Mouse (Mus musculus): ENCODE data around the gene Kazn. TPM values are rescaled to one million over a fixed set of nuclear protein-coding genes. Genes with fewer than 3 reads are reported as not detected.

Gene Kazn
- polyA plus RNA-seq, 1 experiment from 2014 or later, result 19.1 TPM

- WGBS, result 77% methylated on average over 2 of the region's 2 CpGs
Measured at GRCm38 (mm10) chr4:142150086-142150485, 89.1 kb downstream of the Kazn start.

DNA sequence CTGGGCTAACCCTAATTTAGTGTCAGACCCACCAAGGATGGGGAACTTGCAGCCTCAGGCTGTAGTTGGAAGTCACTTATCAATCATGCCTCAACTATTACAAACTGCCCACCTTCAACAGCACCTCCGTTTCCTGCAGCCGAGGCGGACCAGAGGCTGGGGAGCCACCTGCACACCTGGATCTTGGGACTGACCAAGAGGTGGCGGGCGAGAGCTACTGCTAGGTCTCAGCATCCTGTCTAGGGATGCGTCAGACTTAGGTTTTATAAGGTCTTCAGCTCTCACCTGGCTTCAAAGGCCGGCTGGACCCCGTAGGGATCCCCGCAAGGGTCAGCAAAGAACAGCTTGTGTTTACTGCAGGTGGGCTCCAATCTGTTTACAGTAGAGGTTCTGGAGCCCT is 90.0 kb downstream of the Kazn start:
- no peak overlapping the region for H3K4me3 ChIP-seq
- H3K36me3 ChIP-seq, result peaks cover 46% of the 10 kb centered on the region
- H3K9me3 ChIP-seq, result no peaks in the 10 kb centered on the region
- H3K4me2 ChIP-seq, result no peak overlapping the region
- H3K9ac ChIP-seq, result no peak overlapping the region
- peaks cover 6% of the 10 kb centered on the region for H3K4me1 ChIP-seq (replicated peaks)
- H3K27ac ChIP-seq, result no peak overlapping the region
- 71% methylated on average over 9 of the region's 9 CpGs for WGBS
- ATAC-seq (ENCODE audit: low FRiP score), result no peak
- no peaks in the 10 kb centered on the region for H3K27me3 ChIP-seq

More at GRCm38 (mm10) chr4:142150086-142150485, 89.1 kb downstream of the Kazn start:
- H3K36me3 ChIP-seq, result peaks cover 37% of the 10 kb centered on the region
- H3K9ac ChIP-seq, result no peak overlapping the region
- no peak overlapping the region for H3K4me2 ChIP-seq
- H3K9me3 ChIP-seq, result no peaks in the 10 kb centered on the region
- H3K4me3 ChIP-seq, result no peak overlapping the region
- ATAC-seq (ENCODE audit: low FRiP score), result no peak
- no peaks in the 10 kb centered on the region for H3K27me3 ChIP-seq
- peaks cover 9% of the 10 kb centered on the region for H3K4me1 ChIP-seq (replicated peaks)
- H3K27ac ChIP-seq, result no peak overlapping the region

DNA sequence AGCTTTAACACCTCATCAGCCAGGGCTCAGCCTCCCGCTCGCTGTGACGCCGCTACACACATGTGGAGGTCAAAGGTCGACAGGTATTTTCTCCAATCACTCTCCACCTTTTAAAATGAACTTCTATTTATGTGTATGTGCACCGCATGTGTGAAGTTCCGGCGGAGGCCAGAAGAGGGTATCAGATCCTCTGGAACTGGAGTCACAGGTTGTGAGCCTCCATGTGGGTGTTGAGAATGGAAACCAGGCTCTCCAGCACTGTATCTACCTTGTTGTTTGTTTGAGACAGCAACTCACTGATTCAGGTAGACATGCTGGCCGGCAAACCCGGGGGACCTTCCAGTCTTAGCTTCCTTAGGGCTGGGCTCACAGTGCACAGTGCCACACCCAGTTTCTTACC is 91.5 kb downstream of the Kazn start:
- peaks cover 56% of the 10 kb centered on the region for H3K36me3 ChIP-seq
- H3K9ac ChIP-seq, result no peak overlapping the region
- H3K9me3 ChIP-seq, result no peaks in the 10 kb centered on the region
- WGBS, result 97% methylated on average over 10 of the region's 10 CpGs
- no peak overlapping the region for H3K4me3 ChIP-seq
- no peak overlapping the region for H3K27ac ChIP-seq
- ATAC-seq (ENCODE audit: low FRiP score), result no peak
- no peaks in the 10 kb centered on the region for H3K4me1 ChIP-seq (replicated peaks)
- no peaks in the 10 kb centered on the region for H3K27me3 ChIP-seq
- no peak overlapping the region for H3K4me2 ChIP-seq

DNA sequence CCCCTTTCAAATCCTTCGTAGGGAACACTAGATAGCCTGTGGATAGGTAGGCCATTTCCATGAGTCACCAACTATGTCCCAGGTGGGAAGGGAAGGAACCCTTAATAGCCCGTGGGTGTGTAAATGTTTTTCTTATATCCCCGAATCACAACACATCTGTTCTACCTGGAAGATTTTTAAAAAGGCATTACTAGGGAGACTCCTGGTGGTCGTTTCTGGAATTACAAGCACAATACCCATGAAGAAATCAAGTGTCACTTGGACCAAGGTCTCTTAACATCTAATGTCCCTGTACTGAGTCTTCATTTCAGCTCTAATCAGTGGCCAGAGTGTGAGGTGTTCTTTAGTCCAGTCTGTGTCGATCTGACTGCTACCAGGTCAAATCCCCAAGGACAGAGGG is 95.1 kb downstream of the Kazn start:
- Histone ChIP-seq H3K27ac (no peak overlapping the region), H3K4me3 (no peak overlapping the region), H3K4me2 (no peak overlapping the region), H3K4me1 (replicated peaks) (no peaks in the 10 kb centered on the region), H3K9me3 (no peaks in the 10 kb centered on the region), H3K9ac (no peak overlapping the region), H3K27me3 (no peaks in the 10 kb centered on the region), H3K36me3 (peaks cover 69% of the 10 kb centered on the region)
- no peak for ATAC-seq (ENCODE audit: low FRiP score)
- WGBS, result 49% methylated on average over 5 of the region's 5 CpGs

DNA sequence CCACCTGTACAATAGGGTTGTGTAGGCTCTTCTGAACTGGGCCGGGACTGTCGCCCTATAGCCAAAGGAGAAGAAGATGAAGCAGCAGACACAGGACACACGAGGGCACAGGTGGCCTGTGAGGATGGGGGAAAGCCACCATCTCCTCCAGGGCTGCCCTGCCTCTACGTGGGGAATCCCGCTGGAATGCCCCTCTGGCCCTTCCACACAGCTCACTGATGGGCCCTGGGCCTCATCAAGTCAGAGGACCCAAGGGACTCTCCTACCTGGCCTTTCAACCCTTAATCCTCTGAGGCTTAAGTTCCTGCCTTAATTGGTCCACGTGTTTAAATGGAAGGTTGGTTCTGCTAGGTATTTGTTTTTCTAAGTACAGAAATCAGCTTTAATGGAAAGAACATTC is 95.9 kb downstream of the Kazn start:
- Histone ChIP-seq H3K4me1 (replicated peaks) (peaks cover 7% of the 10 kb centered on the region), H3K27ac (no peak overlapping the region), H3K36me3 (peaks cover 63% of the 10 kb centered on the region), H3K9me3 (no peaks in the 10 kb centered on the region), H3K4me3 (no peak overlapping the region), H3K4me2 (no peak overlapping the region), H3K9ac (no peak overlapping the region), H3K27me3 (no peaks in the 10 kb centered on the region)
- WGBS, result 82% methylated on average over 6 of the region's 6 CpGs
- ATAC-seq (ENCODE audit: low FRiP score), result no peak

- Histone ChIP-seq H3K27me3 (no peaks in the 10 kb centered on the region), H3K4me1 (replicated peaks) (peaks cover 10% of the 10 kb centered on the region), H3K27ac (no peak overlapping the region), H3K9ac (no peak overlapping the region), H3K4me2 (no peak overlapping the region), H3K4me3 (no peak overlapping the region), H3K9me3 (no peaks in the 10 kb centered on the region), H3K36me3 (peaks cover 29% of the 10 kb centered on the region)
- 79% methylated on average over 5 of the region's 5 CpGs for WGBS
- no peak for ATAC-seq (ENCODE audit: low FRiP score)
Measured at GRCm38 (mm10) chr4:142139729-142140128, 99.5 kb downstream of the Kazn start.

DNA sequence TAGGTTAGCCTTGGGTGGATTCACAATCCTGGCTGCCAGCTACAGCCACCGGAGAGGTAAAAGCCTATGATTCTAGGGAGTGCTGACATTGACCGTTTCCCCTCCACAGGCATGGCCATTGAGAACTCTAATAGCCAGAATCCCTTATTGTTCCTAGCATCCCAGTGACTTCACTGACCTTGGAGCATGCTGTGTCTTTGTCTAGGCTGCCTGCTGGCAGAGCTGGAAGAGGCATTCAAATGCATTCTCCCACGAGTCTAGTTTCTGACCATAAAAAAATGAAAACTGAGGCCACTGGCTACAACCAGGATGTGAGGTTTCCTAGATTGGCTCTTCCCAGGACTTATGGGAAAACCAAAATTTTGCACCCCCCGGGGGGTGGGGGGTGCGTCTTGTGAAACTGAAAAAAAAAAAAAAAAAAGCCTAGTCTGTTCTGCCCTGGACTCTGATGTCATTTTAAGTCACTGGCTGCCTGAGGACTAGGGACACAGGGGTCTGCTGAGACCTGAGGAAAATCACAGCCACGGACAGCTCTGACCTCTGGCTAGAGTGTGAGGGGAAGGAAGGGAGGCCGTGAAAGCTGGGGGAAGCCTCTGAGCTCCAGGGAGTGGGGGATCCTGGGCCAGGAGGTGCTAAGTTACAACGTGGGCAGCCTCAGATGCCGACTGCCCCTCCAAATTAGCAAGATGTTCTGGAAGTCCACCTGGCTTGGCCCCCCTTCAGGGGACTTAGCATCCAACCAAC is 100.7 kb downstream of the Kazn start:
- peak; percentile 27; the same call in 1 of the 2 replicates for ATAC-seq (ENCODE audit: low FRiP score)
- H3K4me2 ChIP-seq, result no peak overlapping the region
- no peaks in the 10 kb centered on the region for H3K27me3 ChIP-seq
- peaks cover 20% of the 10 kb centered on the region for H3K36me3 ChIP-seq
- H3K27ac ChIP-seq, result peak overlapping the region; percentile 50
- no peak overlapping the region for H3K4me3 ChIP-seq
- 9% methylated on average over 9 of the region's 9 CpGs for WGBS
- peak overlapping the region; percentile 35 for H3K9ac ChIP-seq
- no peaks in the 10 kb centered on the region for H3K9me3 ChIP-seq
- H3K4me1 ChIP-seq (replicated peaks), result peaks cover 10% of the 10 kb centered on the region

GRCm38 (mm10) chr4:142136766-142137503 is 102.3 kb downstream of the Kazn start:
- peaks cover 10% of the 10 kb centered on the region for H3K4me1 ChIP-seq (replicated peaks)
- 83% methylated on average over 10 of the region's 10 CpGs for WGBS
- 0 out of 2 replicates have a peak, but pooled peaks have one; percentile 11 for ATAC-seq (ENCODE audit: low FRiP score)

GRCm38 (mm10) chr4:142135515-142135914 is 103.7 kb downstream of the Kazn start:
- H3K4me3 ChIP-seq, result no peak overlapping the region
- peaks cover 14% of the 10 kb centered on the region for H3K4me1 ChIP-seq (replicated peaks)
- H3K27me3 ChIP-seq, result no peaks in the 10 kb centered on the region
- no peak overlapping the region for H3K9ac ChIP-seq
- H3K4me2 ChIP-seq, result no peak overlapping the region
- no peaks in the 10 kb centered on the region for H3K36me3 ChIP-seq
- H3K9me3 ChIP-seq, result no peaks in the 10 kb centered on the region
- no peak overlapping the region for H3K27ac ChIP-seq
- no peak for ATAC-seq (ENCODE audit: low FRiP score)
- WGBS, result 91% methylated on average over 2 of the region's 2 CpGs

More at GRCm38 (mm10) chr4:142136766-142137503, 102.3 kb downstream of the Kazn start:
- H3K9ac ChIP-seq, result no peak overlapping the region
- no peaks in the 10 kb centered on the region for H3K27me3 ChIP-seq
- H3K9me3 ChIP-seq, result no peaks in the 10 kb centered on the region
- H3K27ac ChIP-seq, result no peak overlapping the region
- no peak overlapping the region for H3K4me2 ChIP-seq
- H3K36me3 ChIP-seq, result peaks cover 8% of the 10 kb centered on the region
- H3K4me3 ChIP-seq, result no peak overlapping the region

GRCm38 (mm10) chr4:142130162-142130561 is 109.0 kb downstream of the Kazn start:
- H3K27ac ChIP-seq, result peak overlapping the region; percentile 42
- H3K27me3 ChIP-seq, result no peaks in the 10 kb centered on the region
- H3K9ac ChIP-seq, result no peak overlapping the region
- ATAC-seq (ENCODE audit: low FRiP score), result no peak
- H3K9me3 ChIP-seq, result no peaks in the 10 kb centered on the region
- peaks cover 10% of the 10 kb centered on the region for H3K4me1 ChIP-seq (replicated peaks)
- 55% methylated on average over 5 of the region's 5 CpGs for WGBS
- no peak overlapping the region for H3K4me3 ChIP-seq
- no peaks in the 10 kb centered on the region for H3K36me3 ChIP-seq
- no peak overlapping the region for H3K4me2 ChIP-seq

DNA sequence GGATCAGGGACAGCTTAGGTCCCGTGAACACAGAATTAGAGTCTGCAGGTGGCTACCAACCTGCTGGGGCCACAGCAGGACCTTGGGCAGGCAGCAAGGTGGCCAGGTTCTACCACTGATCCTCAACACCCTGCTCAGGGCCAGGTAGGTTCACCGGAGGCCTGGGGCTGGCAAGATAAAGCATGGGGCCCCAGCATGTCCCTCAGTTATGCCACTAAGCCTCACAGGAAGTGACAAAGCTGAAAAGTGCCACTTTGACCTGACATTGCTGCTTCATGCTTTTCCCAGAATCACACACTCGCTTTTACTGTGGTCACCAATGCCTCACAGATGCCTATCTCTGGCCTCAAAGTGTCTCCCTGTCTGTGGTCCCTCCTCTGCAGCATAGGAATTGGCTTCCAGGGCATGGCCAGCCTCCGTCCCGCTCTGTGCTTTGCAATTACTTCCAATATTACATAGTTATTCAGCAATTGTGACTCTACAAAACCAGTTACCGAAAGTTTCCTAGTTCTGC is 111.9 kb downstream of the Kazn start:
- no peak overlapping the region for H3K27ac ChIP-seq

DNA sequence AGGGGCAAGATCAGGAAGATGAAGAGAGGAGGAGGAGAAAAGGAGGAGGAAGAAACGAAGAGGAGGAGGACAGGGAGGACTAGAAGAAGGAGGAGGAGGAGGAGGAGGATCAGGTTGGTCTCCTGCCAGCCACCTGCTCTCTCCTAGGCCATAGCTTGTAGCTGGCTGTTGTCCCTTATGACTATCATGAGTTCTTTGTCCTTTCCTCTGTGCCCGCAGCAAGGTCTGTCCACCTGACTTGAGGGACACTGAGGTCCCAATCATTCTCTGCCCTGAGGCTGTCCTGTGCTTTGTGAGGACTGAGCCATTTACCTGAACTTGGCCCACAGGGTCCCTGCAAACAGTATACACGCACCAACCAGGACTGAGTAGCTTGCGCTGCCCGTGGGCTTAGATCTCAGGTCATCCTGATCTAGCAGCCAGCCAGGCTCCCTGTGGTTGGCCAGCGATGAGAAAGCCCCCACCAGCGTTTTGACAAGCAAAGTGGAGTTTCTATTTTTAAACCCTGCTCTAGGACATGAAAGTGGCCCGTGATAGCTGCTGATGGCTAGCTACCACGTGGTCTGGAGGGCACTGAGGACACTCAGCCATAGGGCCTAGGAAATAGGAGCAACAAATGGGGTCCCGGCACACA is 112.4 kb downstream of the Kazn start:
- Histone ChIP-seq H3K36me3 (no peaks in the 10 kb centered on the region), H3K27me3 (no peaks in the 10 kb centered on the region), H3K27ac (no peak overlapping the region), H3K9me3 (no peaks in the 10 kb centered on the region), H3K9ac (no peak overlapping the region), H3K4me1 (replicated peaks) (peaks cover 10% of the 10 kb centered on the region), H3K4me2 (no peak overlapping the region), H3K4me3 (no peak overlapping the region)
- no peak for ATAC-seq (ENCODE audit: low FRiP score)
- WGBS, result 75% methylated on average over 10 of the region's 10 CpGs

More for the DNA sequence above, 111.9 kb downstream of the Kazn start:
- WGBS, result 90% methylated on average over 6 of the region's 6 CpGs
- H3K9ac ChIP-seq, result no peak overlapping the region
- H3K9me3 ChIP-seq, result no peaks in the 10 kb centered on the region
- no peak for ATAC-seq (ENCODE audit: low FRiP score)
- no peaks in the 10 kb centered on the region for H3K36me3 ChIP-seq
- peaks cover 10% of the 10 kb centered on the region for H3K4me1 ChIP-seq (replicated peaks)
- H3K4me3 ChIP-seq, result no peak overlapping the region
- H3K27me3 ChIP-seq, result no peaks in the 10 kb centered on the region
- no peak overlapping the region for H3K4me2 ChIP-seq

Data from hindbrain, embryonic 13.5 days (tissue).